ENCODE assay signal across 10 mouse cellular contexts in genomic region chr6:124925941-124926340, GRCm38 (mm10). TPM values are rescaled to one million over a fixed set of nuclear protein-coding genes. Genes with fewer than 3 reads are reported as not detected.
DNase-seq lines count a peak whose midpoint lies in the region; ATAC-seq and TF ChIP-seq lines count a peak whose summit lies in the region.
"Had no signal": no experiment of that assay in that cellular context is flagged by ENCODE, and none has a peak within 500 bp of the region (broad histone marks: within the 10 kb centered on the region; RNA-seq: fewer than 3 reads in every experiment).

No protein-coding gene starts in this region.

- no peaks in the 10 kb centered on the region for H3K36me3 ChIP-seq in embryonic facial prominence, embryonic 14.5 days (ENCODE audit: control insufficient read depth, insufficient read depth, low read length)
- no peaks in the 10 kb centered on the region for H3K36me3 ChIP-seq in lung, embryonic 16.5 days (ENCODE audit: control insufficient read depth, insufficient read depth, low read length)

- H3K27ac ChIP-seq in embryonic facial prominence, embryonic 14.5 days (replicated peaks; ENCODE audit: low read depth, low read length): peak overlapping the region; percentile 83
- H3K27ac ChIP-seq in lung, embryonic 16.5 days (ENCODE audit: low read length): peak overlapping the region; percentile 97
- no peak overlapping the region for H3K27ac ChIP-seq in cerebellum, adult 2 months (ENCODE audit: insufficient read depth, low read length)

- peak overlapping the region; percentile 25; the same call in 1 of the 2 replicates for H3K9ac ChIP-seq in embryonic facial prominence, embryonic 14.5 days (ENCODE audit: low read depth, low read length)
- peak overlapping the region; percentile 67 for H3K9ac ChIP-seq in lung, embryonic 16.5 days (ENCODE audit: low read length)

- H3K27me3 ChIP-seq in embryonic facial prominence, embryonic 14.5 days (replicated peaks; ENCODE audit: control insufficient read depth, insufficient read depth, low read length): no peaks in the 10 kb centered on the region
- no peaks in the 10 kb centered on the region for H3K27me3 ChIP-seq in lung, embryonic 16.5 days (ENCODE audit: control insufficient read depth, insufficient read depth, low read depth, low read length)
- H3K27me3 ChIP-seq in cerebellum, adult 2 months (ENCODE audit: control insufficient read depth, insufficient read depth, low read length): no peaks in the 10 kb centered on the region

- H3K9me3 ChIP-seq in embryonic facial prominence, embryonic 14.5 days (ENCODE audit: control insufficient read depth, low read length): no peaks in the 10 kb centered on the region
- no peaks in the 10 kb centered on the region for H3K9me3 ChIP-seq in lung, embryonic 16.5 days (ENCODE audit: control insufficient read depth, low read length)

- DNase-seq in adrenal gland, adult (ENCODE audit: inconsistent age in 2 of 2, low spot score in 1 of 2): peak; percentile 74 to 87
- DNase-seq in adrenal gland, postnatal 4 days (ENCODE audit: low spot score in 2 of 2): no peak
- DNase-seq in embryonic facial prominence, embryonic 14.5 days (ENCODE audit: low spot score): peak; percentile 78
- peak; percentile 67 for DNase-seq in kidney, postnatal 10 days
- no peak for DNase-seq in thymus, postnatal 25 days
- no peak for DNase-seq in cerebellum, adult 2 months
- no peak for DNase-seq in layer of hippocampus, postnatal 14 days (ENCODE audit: low spot score in 2 of 2)

- no peak for TF ChIP-seq CTCF in cerebellum, adult 2 months (IDR thresholded peaks at IDR 0.05; ENCODE audit: borderline replicate concordance, insufficient read depth, low read depth, low read length)

- no peak overlapping the region for H3K4me3 ChIP-seq in embryonic facial prominence, embryonic 14.5 days (ENCODE audit: low read depth, low read length)
- H3K4me3 ChIP-seq in lung, embryonic 16.5 days (ENCODE audit: low read length): peak overlapping the region; percentile 43
- H3K4me3 ChIP-seq in cerebellum, adult 2 months (replicated peaks; ENCODE audit: insufficient read depth, low read depth, low read length): no peak overlapping the region

- TF ChIP-seq POLR2A in cerebellum, adult 2 months (IDR thresholded peaks at IDR 0.05; ENCODE audit: borderline replicate concordance, insufficient read depth, low read length): no peak

- 31% methylated on average over 5 of the region's 5 CpGs for WGBS in embryonic facial prominence, embryonic 14.5 days
- 4% methylated on average over 5 of the region's 5 CpGs for WGBS in lung, embryonic 16.5 days
- WGBS in cerebellum, adult 2 months: 36% methylated on average over 5 of the region's 5 CpGs

- H3K4me2 ChIP-seq in embryonic facial prominence, embryonic 14.5 days (ENCODE audit: low read depth, low read length): peak overlapping the region; percentile 24; the same call in 1 of the 2 replicates
- peak overlapping the region; percentile 65 for H3K4me2 ChIP-seq in lung, embryonic 16.5 days (ENCODE audit: low read depth, low read length)

- ATAC-seq in embryonic facial prominence, embryonic 14.5 days (ENCODE audit: low read depth): no peak; the same call in 1 of the 2 replicates
- peak; percentile 79 for ATAC-seq in lung, embryonic 16.5 days (ENCODE audit: low read depth)
- ATAC-seq: activated CD4-positive, CD25-positive, alpha-beta regulatory T cell, adult 4 months had no signal

- H3K4me1 ChIP-seq in embryonic facial prominence, embryonic 14.5 days (ENCODE audit: control insufficient read depth, insufficient read depth, low read length): peaks cover 31% of the 10 kb centered on the region
- peaks cover 43% of the 10 kb centered on the region for H3K4me1 ChIP-seq in lung, embryonic 16.5 days (replicated peaks; ENCODE audit: control insufficient read depth, insufficient read depth, low read length)
- no peaks in the 10 kb centered on the region; the same call in 1 of the 2 replicates for H3K4me1 ChIP-seq in cerebellum, adult 2 months (ENCODE audit: control insufficient read depth, insufficient read depth, low read length)

RNA-seq across cellular contexts. Expression of gene Mlf2, which starts 5.2 kb away (rescaled TPM):
- 100 to 1,000 TPM; 257 to 265 TPM for total RNA-seq in adrenal gland, postnatal 4 days (2021)
- polyA plus RNA-seq in embryonic facial prominence, embryonic 14.5 days (2014; fragmentation: Nextera tagmentation; extraction: Ambion mirVana): 346 and 352 TPM in 2 replicates
- polyA plus RNA-seq in lung, embryonic 16.5 days (2015; fragmentation: Nextera tagmentation; extraction: Ambion mirVana): 317 and 323 TPM in 2 replicates
- 669 and 677 TPM in 2 replicates for polyA plus RNA-seq in cerebellum, adult 2 months (2012; rRNA removed)
- 100 to 1,000 TPM; 681 to 696 TPM for total RNA-seq in layer of hippocampus, postnatal 14 days (2021)

RNA-seq across cellular contexts. Expression of gene Ptms, which starts 6.0 kb away (rescaled TPM):
- total RNA-seq in adrenal gland, postnatal 4 days (2021): 100 to 1,000 TPM; 692 to 728 TPM
- 255 and 263 TPM in 2 replicates for polyA plus RNA-seq in embryonic facial prominence, embryonic 14.5 days (2014; fragmentation: Nextera tagmentation; extraction: Ambion mirVana)
- polyA plus RNA-seq in lung, embryonic 16.5 days (2015; fragmentation: Nextera tagmentation; extraction: Ambion mirVana): 341 and 346 TPM in 2 replicates
- polyA plus RNA-seq in cerebellum, adult 2 months (2012; rRNA removed): 958 and 983 TPM in 2 replicates
- 1,000 to 10,000 TPM; 1,231 to 1,331 TPM for total RNA-seq in layer of hippocampus, postnatal 14 days (2021)

RNA-seq across cellular contexts. Expression of gene Lag3, which starts 14.4 kb away (rescaled TPM):
- total RNA-seq in adrenal gland, postnatal 4 days (2021): 1 to 10 TPM; 1.5 to 1.7 TPM
- polyA plus RNA-seq in embryonic facial prominence, embryonic 14.5 days (2014; fragmentation: Nextera tagmentation; extraction: Ambion mirVana): 1.9 and 2.4 TPM in 2 replicates
- polyA plus RNA-seq in lung, embryonic 16.5 days (2015; fragmentation: Nextera tagmentation; extraction: Ambion mirVana): 1.2 TPM in 2 replicates
- polyA plus RNA-seq in cerebellum, adult 2 months (2012; rRNA removed): 1.5 TPM in 2 replicates
- 1 to 10 TPM; 2.6 to 3.0 TPM for total RNA-seq in layer of hippocampus, postnatal 14 days (2021)

RNA-seq across cellular contexts. Expression of gene Cd4, which starts 37.9 kb away (rescaled TPM):
- under 1 TPM; 0.62 to 0.84 TPM for total RNA-seq in adrenal gland, postnatal 4 days (2021)
- 0.07 and 0.25 TPM in 2 replicates for polyA plus RNA-seq in embryonic facial prominence, embryonic 14.5 days (2014; fragmentation: Nextera tagmentation; extraction: Ambion mirVana)
- polyA plus RNA-seq in lung, embryonic 16.5 days (2015; fragmentation: Nextera tagmentation; extraction: Ambion mirVana): 0.13 and 0.44 TPM in 2 replicates
- polyA plus RNA-seq in cerebellum, adult 2 months (2012; rRNA removed): 0.05 and 0.26 TPM in 2 replicates
- under 1 TPM; 0.29 to 0.58 TPM for total RNA-seq in layer of hippocampus, postnatal 14 days (2021)
- polyA plus RNA-seq: neural tube, embryonic 11.5 days had no signal

RNA-seq across cellular contexts. Expression of gene Cops7a, which starts 39.4 kb away (rescaled TPM):
- 100 to 1,000 TPM; 143 to 151 TPM for total RNA-seq in adrenal gland, postnatal 4 days (2021)
- polyA plus RNA-seq in embryonic facial prominence, embryonic 14.5 days (2014; fragmentation: Nextera tagmentation; extraction: Ambion mirVana): 138 and 141 TPM in 2 replicates
- 138 and 153 TPM in 2 replicates for polyA plus RNA-seq in lung, embryonic 16.5 days (2015; fragmentation: Nextera tagmentation; extraction: Ambion mirVana)
- polyA plus RNA-seq in cerebellum, adult 2 months (2012; rRNA removed): 276 and 289 TPM in 2 replicates
- 100 to 1,000 TPM; 125 to 128 TPM for total RNA-seq in layer of hippocampus, postnatal 14 days (2021)

Comparison
In these comparisons a context has a peak if more than half of its experiments do, and no peak if none do; other contexts are left out.
1. DNase-seq: peak in adrenal gland, adult (2 of 2), embryonic facial prominence, embryonic 14.5 days (single experiment) and kidney, postnatal 10 days (single experiment); none in adrenal gland, postnatal 4 days (0 of 2), thymus, postnatal 25 days (single experiment), cerebellum, adult 2 months (0 of 2) and layer of hippocampus, postnatal 14 days (0 of 2).